Mouse (Mus musculus) brain, embryonic 14.5 days (tissue): ENCODE data around the gene Slc43a2. TPM values are rescaled to one million over a fixed set of nuclear protein-coding genes. Genes with fewer than 3 reads are reported as not detected.

Source experiments
- DNase-seq: peaks from one replicate; pipeline ENCODE4 v3.0.0-alpha.2; 2011; ENCODE audit warnings: low read depth
- CTCF ChIP-seq: fragments of 200-500 bp; IDR thresholded peaks from 2 replicates; pipeline ENCODE4 v1.5.1; 2012; ENCODE audit warnings: inconsistent platforms, mild to moderate bottlenecking, moderate library complexity, borderline replicate concordance; ENCODE audit not compliant: insufficient read depth, insufficient read length; ENCODE audit errors: extremely low read depth
- POLR2A ChIP-seq: fragments of 200-500 bp; IDR thresholded peaks from 2 replicates; pipeline ENCODE4 v1.6.1; 2012; ENCODE audit warnings: mild to moderate bottlenecking, inconsistent platforms, borderline replicate concordance; ENCODE audit not compliant: poor library complexity, insufficient read depth, insufficient read length, severe bottlenecking; ENCODE audit errors: extremely low read depth
- polyA plus RNA-seq: library from polyadenylated mRNA; depleted of rRNA; stranded (reverse); fragments of >200 nt; gene quantifications from 2 replicates; pipeline ENCODE4 v1.2.3, GENCODE M21; 2012

The Slc43a2 gene
- polyA plus RNA-seq, 1 experiment: 32.4 TPM

GRCm38 (mm10) chr11:75558101-75558500, 26.6 kb downstream of the Slc43a2 start:
- TF ChIP-seq POLR2A: no peak
- peak; percentile 35; the same call in 1 of the 2 replicates for TF ChIP-seq CTCF
- DNase-seq: no peak

DNA sequence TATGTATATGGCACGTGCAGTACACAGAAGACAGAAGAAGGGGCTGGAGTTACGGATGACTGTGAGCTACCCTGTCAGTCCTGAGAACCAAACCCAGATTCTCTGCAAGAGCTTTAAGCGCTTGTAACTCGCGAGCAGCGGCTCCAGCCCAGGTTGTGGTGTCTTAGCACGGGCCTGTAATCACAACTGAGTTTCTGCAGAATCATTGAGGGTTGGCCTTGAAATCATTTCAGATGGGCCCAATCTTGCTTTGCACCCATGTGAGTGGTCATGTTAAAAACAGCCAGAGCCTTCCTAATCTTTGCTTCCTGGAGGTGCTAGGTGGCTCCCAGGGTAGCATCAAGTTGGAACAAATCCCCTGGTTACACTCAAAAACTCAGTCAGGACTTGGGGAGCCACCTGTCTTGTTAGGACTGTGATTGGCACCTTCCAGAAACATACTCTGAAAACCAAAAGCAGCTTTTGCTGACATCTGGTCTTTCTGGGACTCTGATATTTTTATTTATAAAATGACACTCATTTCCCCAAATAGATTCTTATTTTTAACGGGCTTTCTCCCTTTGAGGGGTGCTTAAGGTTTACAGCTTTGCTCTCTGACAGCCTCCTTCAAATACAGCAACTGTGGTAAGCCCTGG, 28.5 kb downstream of the Slc43a2 start:
- TF ChIP-seq CTCF: no peak
- DNase-seq: no peak

DNA sequence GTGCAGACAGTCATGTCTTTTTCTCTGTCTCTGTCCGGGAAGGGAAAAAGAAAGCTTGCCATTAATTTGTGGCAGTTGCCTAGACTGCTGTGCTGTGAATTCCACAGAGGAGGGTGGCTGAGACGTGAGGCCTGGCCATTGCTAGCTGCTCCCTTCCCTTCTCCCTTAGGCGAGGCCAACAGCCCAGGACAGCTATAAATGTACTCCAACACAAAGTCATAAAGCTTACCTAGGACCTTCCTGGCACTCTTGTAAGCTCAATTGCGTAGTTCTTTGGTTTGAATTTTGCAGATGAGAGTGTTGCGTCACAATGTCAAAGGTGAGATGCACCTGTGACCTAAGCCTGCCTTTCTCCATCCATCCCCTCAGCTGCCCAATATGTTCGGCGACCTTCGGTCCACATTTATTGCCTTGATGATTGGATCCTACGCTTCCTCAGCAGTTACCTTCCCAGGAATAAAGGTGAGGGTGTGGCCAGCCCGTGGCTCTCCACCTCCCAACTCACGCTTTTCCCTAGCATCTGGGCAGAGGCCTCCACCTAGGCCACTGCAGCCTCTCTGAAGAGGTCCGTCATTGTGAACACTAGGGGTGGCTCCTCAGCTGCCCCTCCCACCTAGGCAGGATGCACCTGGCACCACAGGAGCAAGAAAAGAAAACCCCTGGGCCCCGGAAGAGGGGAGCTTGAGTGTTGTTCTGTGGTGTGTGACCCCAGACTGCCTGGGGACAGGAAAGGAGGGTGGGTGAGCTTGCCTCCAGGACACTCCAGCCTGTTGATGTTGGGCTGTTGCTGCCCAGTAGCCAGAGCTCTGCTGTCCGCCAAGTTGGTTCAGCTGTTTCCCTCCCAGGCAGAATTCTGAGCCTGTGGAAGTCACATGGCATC, 29.3 kb downstream of the Slc43a2 start:
- DNase-seq: no peak
- TF ChIP-seq CTCF: no peak
- no peak for TF ChIP-seq POLR2A

DNA sequence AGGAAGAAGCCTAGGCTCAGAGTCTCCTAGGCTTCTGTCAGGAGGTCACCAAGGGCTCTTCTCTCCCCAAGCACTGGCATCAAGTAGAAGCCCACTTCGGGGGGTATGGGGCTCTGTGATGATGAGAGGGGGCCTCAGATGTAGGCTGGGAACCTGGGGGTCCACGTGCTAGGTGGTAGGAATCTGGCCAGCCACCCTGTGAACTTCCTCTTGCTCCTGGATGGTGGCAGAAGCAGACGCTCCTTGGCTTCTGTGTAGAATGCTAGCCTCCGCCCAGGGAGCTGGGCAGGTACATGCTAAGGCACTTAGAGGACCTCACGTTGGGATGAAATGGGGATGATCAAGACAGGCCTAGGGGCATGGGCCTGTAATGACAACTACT, 29.9 kb downstream of the Slc43a2 start:
- DNase-seq: no peak
- TF ChIP-seq CTCF: no peak
- no peak for TF ChIP-seq POLR2A

- TF ChIP-seq CTCF: no peak
- no peak for TF ChIP-seq POLR2A
- no peak for DNase-seq
Observed at GRCm38 (mm10) chr11:75562840-75563239, 31.3 kb downstream of the Slc43a2 start.

DNA sequence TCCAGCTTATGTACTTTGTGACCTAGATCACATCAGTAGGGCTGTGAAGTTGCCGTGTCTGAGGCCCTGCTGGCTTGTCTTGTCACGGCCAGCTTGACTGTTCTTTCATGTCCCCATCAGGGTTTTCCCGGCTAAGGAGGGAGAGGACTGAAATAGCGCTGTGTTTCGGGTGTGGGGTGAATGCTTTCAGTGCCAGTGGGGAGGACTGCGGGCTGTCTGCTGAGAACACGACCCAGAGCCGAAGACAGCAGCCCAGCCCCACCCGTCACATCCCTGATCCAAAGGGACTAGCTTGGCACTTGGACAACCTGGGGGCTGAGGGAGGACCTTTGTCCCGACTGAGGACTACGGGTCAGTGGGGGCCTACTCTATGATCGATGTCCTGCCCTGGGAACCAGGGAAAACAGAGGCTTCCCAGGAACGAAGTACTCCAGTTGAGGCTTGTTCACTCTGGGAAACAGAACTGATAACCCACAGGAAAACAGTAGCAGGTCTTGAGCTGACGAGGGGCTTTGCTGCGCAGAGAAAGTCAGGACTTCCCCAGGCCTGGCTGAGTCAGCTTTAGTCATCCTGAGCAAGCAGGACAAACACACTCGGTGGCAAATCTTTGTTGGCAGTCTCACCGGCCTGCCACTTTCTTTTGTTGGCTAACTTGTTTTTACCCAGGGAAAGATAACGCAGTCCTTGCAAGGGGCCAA, 32.5 kb downstream of the Slc43a2 start:
- no peak for TF ChIP-seq CTCF
- TF ChIP-seq POLR2A: no peak
- no peak for DNase-seq

GRCm38 (mm10) chr11:75565849-75566248, 34.4 kb downstream of the Slc43a2 start:
- TF ChIP-seq CTCF (no peak), POLR2A (no peak)
- DNase-seq: no peak

DNA sequence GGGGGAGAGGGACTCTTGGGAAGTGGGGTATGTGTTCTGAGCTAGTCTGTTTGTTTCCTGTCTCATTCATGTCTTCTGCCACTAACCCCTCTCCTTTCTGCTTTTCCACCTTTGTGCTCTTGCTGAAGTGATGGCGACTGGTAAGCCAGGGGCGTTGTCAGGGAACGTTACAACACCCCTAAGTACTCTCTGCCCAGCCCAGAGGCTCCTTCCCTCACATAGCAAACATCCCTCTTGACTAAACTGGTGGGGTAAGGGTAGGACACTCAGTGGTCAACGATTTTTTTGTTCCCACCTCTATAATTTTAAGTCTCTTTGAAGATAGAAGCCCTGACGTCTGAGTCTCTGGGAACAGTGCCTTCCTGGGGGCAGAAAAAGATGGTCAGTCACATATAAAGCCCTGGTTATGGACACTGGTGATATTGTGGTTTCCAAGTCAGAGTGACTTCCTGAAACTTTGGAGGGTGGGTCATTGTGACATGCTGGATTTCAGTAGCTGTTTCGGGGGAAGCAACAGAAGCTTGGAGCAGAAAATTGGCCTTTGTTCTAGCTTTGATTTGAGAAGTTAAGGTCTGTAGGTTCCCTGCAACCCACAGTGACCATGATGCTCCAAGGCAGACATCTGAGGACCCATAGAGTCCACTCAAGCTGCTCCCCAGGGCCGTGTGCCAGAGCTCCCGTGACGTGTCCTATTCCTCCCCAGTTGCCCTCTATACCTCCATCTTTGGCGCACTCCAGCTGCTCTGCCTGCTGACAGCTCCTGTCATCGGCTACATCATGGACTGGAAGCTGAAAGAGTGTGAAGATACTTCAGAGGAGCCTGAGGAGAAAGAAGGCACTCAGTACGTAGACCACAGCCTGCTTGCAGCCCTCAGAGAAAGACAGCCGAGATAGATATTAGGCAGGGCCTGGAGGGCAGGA, 35.0 kb downstream of the Slc43a2 start:
- DNase-seq: no peak
- no peak for TF ChIP-seq POLR2A
- TF ChIP-seq CTCF: no peak

DNA sequence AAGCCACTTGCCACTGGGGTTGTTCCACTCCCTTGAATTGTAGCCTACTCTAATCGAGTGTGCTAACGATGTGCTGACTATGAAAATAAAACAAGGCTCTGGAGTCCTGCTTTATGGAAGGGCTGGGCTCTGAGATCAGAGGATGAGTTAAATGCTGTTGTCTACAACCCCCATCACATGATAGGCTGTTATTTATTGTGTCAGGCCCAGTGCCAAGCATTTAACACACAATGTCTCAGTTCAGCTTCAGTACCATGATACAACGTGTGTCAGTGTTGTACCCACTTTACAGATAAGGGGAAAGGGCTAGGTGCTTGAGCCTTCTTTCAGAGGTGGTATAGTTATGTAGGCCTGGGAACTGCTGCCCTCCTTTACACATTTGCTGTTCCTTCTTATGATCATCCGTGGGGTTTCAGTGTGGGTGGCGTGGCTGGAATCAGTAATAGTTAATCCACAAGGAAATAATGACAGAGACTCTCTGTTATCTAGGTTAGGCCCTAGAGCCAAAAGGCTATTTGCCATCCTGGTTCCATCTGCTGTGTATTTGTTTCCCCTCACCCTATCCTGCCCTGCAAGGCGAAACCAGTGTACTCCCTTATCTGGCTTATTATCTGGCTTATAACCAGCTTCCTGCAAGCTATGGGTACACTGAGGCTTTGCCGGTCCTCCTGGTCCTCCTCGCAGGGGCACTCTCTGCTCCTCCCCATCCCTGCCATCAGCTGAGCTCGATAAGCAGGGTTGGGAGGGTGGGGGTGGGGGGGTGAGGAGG, 36.0 kb downstream of the Slc43a2 start:
- TF ChIP-seq POLR2A: no peak
- TF ChIP-seq CTCF: no peak
- no peak for DNase-seq

DNA sequence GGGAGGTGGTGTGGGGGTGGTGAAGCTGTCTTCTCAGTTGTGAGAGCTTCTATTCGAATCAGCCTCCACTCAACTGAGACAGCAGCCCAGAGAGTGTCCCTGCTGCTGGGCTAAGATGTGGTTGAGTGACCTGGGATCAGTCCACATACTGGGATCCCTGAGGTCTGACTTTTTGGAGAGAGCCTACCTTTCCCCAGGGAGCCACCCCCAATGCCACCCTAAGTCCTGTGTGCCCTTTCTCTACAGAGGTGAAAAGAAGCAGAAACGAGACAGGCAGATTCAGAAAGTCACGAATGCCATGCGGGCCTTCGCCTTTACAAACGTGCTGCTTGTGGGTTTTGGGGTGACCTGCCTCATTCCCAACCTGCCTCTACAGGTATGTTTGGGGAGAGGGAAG, 36.6 kb downstream of the Slc43a2 start:
- DNase-seq: no peak

GRCm38 (mm10) chr11:75568962-75569361, 37.5 kb downstream of the Slc43a2 start:
- TF ChIP-seq POLR2A (no peak), CTCF (no peak)
- no peak for DNase-seq

More for the DNA sequence above, 36.6 kb downstream of the Slc43a2 start:
- TF ChIP-seq POLR2A (no peak), CTCF (no peak)
